Mouse (Mus musculus) liver, embryonic 14.5 days (tissue): Measurements from ENCODE around the gene Tas1r1. TPM values are rescaled to one million over a fixed set of nuclear protein-coding genes. Genes with fewer than 3 reads are reported as not detected.
A peak's percentile ranks its signal among the peaks of the same experiment; 100 is the strongest.

ENCODE experiments used
- ATAC-seq: fragments of 200-750 bp; cut with Nextera tagmentation; 2 replicates; pipeline ENCODE4 v1.8.0; 2017; ENCODE audit warnings: moderate number of reproducible peaks, mild to moderate bottlenecking, moderate library complexity; ENCODE audit not compliant: insufficient read depth
- DNase-seq, 3 experiments: peaks; one replicate each; pipeline ENCODE4 v3.0.0-alpha.2; 2012 to 2013; ENCODE audit warnings: low read depth in 3 of 3, low spot score in 3 of 3
- H3K27ac ChIP-seq: fragments of 300-500 bp; sonication (generic); 2 replicates; pipeline ENCODE4 v1.5.1; 2014; ENCODE audit warnings: moderate library complexity, mild to moderate bottlenecking, control low read depth, inconsistent platforms
- H3K27me3 ChIP-seq: fragments of 300-500 bp; sonication (generic); 2 replicates; pipeline ENCODE4 v1.6.1; 2014; ENCODE audit warnings: mild to moderate bottlenecking, low read length, moderate library complexity; ENCODE audit not compliant: control insufficient read depth, insufficient read depth
- H3K36me3 ChIP-seq: fragments of 300-500 bp; sonication (generic); replicated peaks from 2 replicates; pipeline ENCODE4 v1.6.1; 2014; ENCODE audit warnings: low read depth; ENCODE audit not compliant: control insufficient read depth, insufficient read depth
- H3K4me1 ChIP-seq, 2 experiments: fragments of 200-500 bp in 1 of 2; fragments of 300-500 bp in 1 of 2; sonication (generic) in 1 of 2; replicated peaks; 2 replicates each; pipeline ENCODE4 v1.6.1; 2012 to 2014; ENCODE audit warnings: antibody characterized with exemption in 1 of 2, inconsistent platforms in 1 of 2, low read length in 1 of 2; ENCODE audit not compliant: control insufficient read depth in 2 of 2, insufficient read depth in 2 of 2
- H3K4me2 ChIP-seq: fragments of 300-500 bp; sonication (generic); 2 replicates; pipeline ENCODE4 v1.6.1; 2014; ENCODE audit warnings: low read depth, mild to moderate bottlenecking, control low read depth, moderate library complexity
- H3K4me3 ChIP-seq, 2 experiments: fragments of 200-500 bp in 1 of 2; fragments of 300-500 bp in 1 of 2; sonication (generic) in 1 of 2; 2 replicates each; pipeline ENCODE4 v1.5.1; 2012 to 2014; ENCODE audit warnings: low read depth in 2 of 2, low read length in 2 of 2, mild to moderate bottlenecking in 2 of 2, control low read depth in 1 of 2, inconsistent platforms in 1 of 2, moderate library complexity in 1 of 2; ENCODE audit not compliant: insufficient read depth in 1 of 2
- H3K9ac ChIP-seq: fragments of 300-500 bp; sonication (generic); replicated peaks from 2 replicates; pipeline ENCODE4 v1.6.1; 2014; ENCODE audit warnings: mild to moderate bottlenecking, control low read depth, moderate library complexity
- H3K9me3 ChIP-seq: fragments of 300-500 bp; sonication (generic); 2 replicates; pipeline ENCODE4 v1.6.1; 2016; ENCODE audit warnings: low read length, mixed read lengths; ENCODE audit not compliant: control insufficient read depth
- CTCF ChIP-seq: IDR thresholded peaks from 2 replicates; pipeline ENCODE4 v1.5.1; 2016; ENCODE audit warnings: antibody characterized with exemption, low read depth, control low read depth
- EP300 ChIP-seq: IDR thresholded peaks from 2 replicates; pipeline ENCODE4 v1.6.1; 2016; ENCODE audit warnings: antibody characterized with exemption, low read depth
- WGBS: fragments of 180-500 bp; shearing (Covaris S2); extraction: QIAGEN DNeasy Blood & Tissue Kit; methylation state at CpG from one replicate; pipeline ENCODE4 v1.1.7; 2014; ENCODE audit not compliant: insufficient replicate concordance; 5-methylcytosine and 5-hydroxymethylcytosine counted together
- polyA plus RNA-seq, 2 experiments: library from polyadenylated mRNA; depleted of rRNA in 1 of 2; stranded (reverse) in 1 of 2; unstranded in 1 of 2; fragments of >200 nt; fragmentation: Nextera tagmentation in 1 of 2; extraction: Ambion mirVana in 1 of 2; gene quantifications; 2 replicates each; pipeline versions ENCODE4 v1.2.1 to v1.2.3; 2012 to 2014

The Tas1r1 gene
- polyA plus RNA-seq, 2 experiments: 0.03 TPM; not detected in 1

DNA sequence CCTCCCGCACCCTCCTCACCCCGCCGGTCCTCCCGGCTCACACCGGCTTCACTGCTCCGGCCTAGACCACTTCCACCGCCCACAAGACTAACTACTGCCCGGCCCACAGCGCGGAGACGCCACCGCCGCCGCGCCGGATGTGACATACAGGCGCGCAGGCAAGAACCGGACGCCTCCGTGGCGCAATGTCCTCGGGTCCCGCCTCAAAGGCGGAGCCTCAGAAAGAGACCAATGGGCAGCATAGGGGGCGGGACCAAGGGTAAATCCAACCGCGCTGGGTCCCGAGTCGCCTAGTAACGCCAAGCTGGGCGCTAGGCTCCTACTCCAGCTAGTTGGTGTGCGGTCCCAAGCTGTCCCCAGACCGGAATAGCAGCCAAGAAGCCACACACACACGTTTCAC lies 10.8 kb downstream of the Tas1r1 start, which contains the start of gene Zbtb48:
TSS of gene Zbtb48 (minus strand) at position 148 of the 400 bp plus-strand sequence.
- under 1% methylated on average over 35 of the region's 35 CpGs for WGBS
- Histone ChIP-seq H3K4me3 (peak within 1 kb of the TSS; percentile 74 to 75), H3K9ac (peak within 1 kb of the TSS; percentile 75), H3K27me3 (no peaks in the 10 kb centered on the region), H3K4me2 (peak within 1 kb of the TSS; percentile 80), H3K4me1 (peaks cover 8% of the 10 kb centered on the region in 2 experiments), H3K27ac (peak within 1 kb of the TSS; percentile 21), H3K36me3 (peaks cover 2% of the 10 kb centered on the region), H3K9me3 (no peaks in the 10 kb centered on the region)
- TF ChIP-seq CTCF (0 out of 2 replicates have a peak, but pooled peaks have one; percentile 12), EP300 (no peak)
- ATAC-seq: peak; percentile 96
- DNase-seq: peak; percentile 87 to 96 (median 90)

DNA sequence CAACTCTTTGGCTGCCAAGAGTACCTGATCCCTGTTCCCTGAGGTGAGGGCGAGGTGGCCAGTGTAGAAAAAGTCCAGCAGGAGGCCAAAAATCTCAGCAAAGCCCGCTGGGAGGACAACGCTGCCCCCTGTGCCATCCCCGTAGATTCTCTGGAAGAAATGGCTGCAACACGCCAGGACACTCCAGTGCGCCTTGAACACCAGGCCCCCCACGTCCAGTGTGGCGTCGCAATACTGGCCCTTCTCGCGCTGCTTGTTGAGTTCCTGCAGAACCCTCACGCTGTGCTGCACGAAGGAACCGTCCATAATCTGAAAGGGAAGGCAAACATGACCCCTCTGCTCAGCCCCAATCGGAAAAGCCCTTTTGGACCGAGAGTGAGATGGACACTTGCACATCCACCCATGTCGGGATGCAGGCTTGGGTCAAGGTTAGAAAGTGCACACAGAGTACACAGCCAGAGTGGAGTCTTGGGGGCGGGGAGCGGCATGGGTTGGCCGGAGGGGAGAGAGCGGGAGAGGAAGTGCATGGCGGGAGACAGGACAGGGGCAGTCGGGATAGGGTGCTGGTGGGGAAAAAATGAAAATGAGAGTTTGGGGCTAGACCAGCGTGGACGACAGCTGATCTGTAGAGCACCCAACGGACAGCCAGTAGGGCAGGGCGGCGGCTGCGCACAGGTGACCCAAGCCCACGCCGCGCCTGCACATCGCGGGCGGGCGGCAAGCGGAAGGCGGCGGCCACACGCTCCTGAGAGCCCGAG lies 11.4 kb downstream of the Tas1r1 start:
- Histone ChIP-seq H3K27me3 (no peaks in the 10 kb centered on the region), H3K36me3 (peaks cover 3% of the 10 kb centered on the region), H3K4me2 (peak overlapping the region; percentile 80), H3K9ac (peak overlapping the region; percentile 75), H3K4me1 (peaks cover 8% of the 10 kb centered on the region in 2 experiments), H3K9me3 (no peaks in the 10 kb centered on the region), H3K4me3 (peak overlapping the region; percentile 74 to 75), H3K27ac (peak overlapping the region; percentile 21)
- ATAC-seq (peak; percentile 68), DNase-seq (peak in 1 of 3 experiments; percentile 17)
- 4% methylated on average over 40 of the region's 41 CpGs for WGBS
- no peak; the same call in 1 of the 2 replicates for TF ChIP-seq CTCF
- no peak for TF ChIP-seq EP300

DNA sequence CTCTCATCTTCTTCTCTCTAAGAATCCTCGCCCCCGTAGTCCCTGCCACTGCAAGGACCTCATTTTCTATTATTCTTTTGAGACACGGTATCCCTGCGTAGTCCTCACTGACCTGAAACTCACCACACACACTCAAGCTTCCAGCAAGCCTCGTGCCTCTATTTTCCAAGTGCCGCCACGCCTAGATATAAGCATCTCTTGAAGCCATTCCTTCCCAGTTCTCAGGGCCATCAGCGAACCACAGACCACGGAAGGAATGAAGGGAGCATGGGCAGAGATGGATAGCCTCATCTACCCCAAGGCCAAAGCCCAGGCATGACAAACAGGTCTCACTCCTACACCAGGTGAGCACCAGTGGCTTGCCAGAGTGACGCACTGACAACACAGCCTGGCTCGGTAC lies 13.8 kb downstream of the Tas1r1 start:
- 77% methylated on average over 11 of the region's 11 CpGs for WGBS
- peaks cover 8% of the 10 kb centered on the region in 2 experiments for H3K4me1 ChIP-seq
- DNase-seq (no peak), ATAC-seq (no peak)
- no peaks in the 10 kb centered on the region for H3K27me3 ChIP-seq
- no peak overlapping the region for H3K9ac ChIP-seq
- H3K4me2 ChIP-seq: no peak overlapping the region
- H3K36me3 ChIP-seq: peaks cover 5% of the 10 kb centered on the region
- no peaks in the 10 kb centered on the region for H3K9me3 ChIP-seq
- H3K27ac ChIP-seq: no peak overlapping the region
- no peak overlapping the region for H3K4me3 ChIP-seq
- TF ChIP-seq EP300 (no peak), CTCF (no peak)

DNA sequence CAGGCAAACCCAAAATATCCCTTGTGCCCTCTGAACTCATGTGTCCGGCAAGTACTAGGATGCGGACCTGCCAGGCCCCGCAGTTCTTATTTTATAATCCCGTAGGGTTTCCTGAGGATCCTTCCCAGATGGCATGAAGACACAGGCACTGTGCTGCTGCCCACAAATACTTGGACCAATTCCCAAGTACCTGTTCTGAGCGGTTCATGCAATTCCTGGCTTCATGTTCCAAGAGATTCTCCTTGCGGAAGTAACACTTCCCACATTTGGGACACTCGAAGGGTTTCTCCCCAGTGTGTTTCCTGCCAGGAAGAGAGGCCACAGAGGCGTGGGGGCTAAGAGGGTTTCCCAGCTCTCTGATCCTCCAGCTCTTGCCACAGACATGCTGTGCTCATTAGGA lies 15.9 kb downstream of the Tas1r1 start:
- H3K36me3 ChIP-seq: peaks cover 10% of the 10 kb centered on the region
- H3K4me2 ChIP-seq: no peak overlapping the region
- DNase-seq (no peak), ATAC-seq (no peak)
- no peak overlapping the region for H3K4me3 ChIP-seq
- H3K27me3 ChIP-seq: no peaks in the 10 kb centered on the region
- no peak overlapping the region for H3K9ac ChIP-seq
- peaks cover 2 to 8% of the 10 kb centered on the region in 2 experiments; a peak in 3 of 4 replicates for H3K4me1 ChIP-seq
- 83% methylated on average over 8 of the region's 8 CpGs for WGBS
- TF ChIP-seq CTCF (no peak), EP300 (no peak)
- no peaks in the 10 kb centered on the region for H3K9me3 ChIP-seq
- no peak overlapping the region for H3K27ac ChIP-seq

DNA sequence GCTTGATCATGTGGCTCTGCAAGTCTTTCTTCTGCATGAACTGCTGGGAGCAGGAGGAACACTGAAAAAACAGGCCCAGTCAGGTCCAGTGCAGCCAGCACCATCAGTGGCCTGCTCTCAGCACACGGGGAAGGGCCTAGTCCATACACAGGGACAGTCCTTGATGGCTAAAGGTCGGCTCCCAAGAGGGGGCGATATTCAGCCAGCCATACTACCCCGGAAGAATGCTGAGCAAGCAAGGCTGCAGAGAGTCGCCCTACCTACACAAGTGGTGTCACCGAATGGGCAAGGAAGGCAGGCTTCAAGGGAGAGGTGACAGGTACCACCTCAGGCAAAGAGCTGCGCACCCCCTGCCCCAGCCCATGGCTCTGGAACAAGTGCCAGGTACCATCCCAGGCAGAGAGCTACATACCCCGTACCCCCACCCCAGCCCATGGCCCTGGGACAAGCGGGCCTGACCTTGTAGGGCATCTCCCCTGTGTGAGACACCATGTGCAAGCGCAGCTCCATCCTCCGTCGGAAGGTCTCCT lies 16.7 kb downstream of the Tas1r1 start:
- Histone ChIP-seq H3K4me3 (no peak overlapping the region), H3K9me3 (no peaks in the 10 kb centered on the region), H3K36me3 (peaks cover 10% of the 10 kb centered on the region), H3K9ac (no peak overlapping the region), H3K27ac (no peak overlapping the region), H3K4me1 (peaks cover 2 to 8% of the 10 kb centered on the region in 2 experiments; a peak in 3 of 4 replicates), H3K27me3 (no peaks in the 10 kb centered on the region), H3K4me2 (no peak overlapping the region)
- 72% methylated on average over 12 of the region's 12 CpGs for WGBS
- TF ChIP-seq CTCF: peak; percentile 50
- no peak for TF ChIP-seq EP300
- ATAC-seq: no peak
- DNase-seq: no peak
